In the genomic region with DNA sequence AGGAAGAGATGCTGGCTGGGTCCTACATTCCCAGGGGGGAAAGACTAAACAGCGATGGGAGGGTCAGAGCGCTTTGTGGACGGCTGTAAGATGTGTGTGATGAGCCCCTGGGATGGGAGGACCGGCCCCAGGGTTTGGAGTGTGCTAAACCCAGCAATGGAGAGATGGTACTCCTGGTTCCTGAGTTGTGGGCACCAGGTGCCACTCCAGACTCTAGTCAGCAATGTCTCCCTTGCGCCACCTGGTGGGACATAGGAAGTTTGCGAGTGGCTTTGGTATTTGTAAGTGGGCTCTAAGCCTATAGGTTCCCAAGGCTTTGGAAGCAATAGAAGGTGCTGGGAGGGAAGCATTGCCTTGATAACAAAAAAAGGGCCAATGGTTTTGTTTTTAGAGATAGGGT, we compare ENCODE assay signal across 8 mouse cellular contexts. TPM values are rescaled to one million over a fixed set of nuclear protein-coding genes. Genes with fewer than 3 reads are reported as not detected.
DNase-seq lines count a peak whose midpoint lies in the region; ATAC-seq and TF ChIP-seq lines count a peak whose summit lies in the region.

No protein-coding gene starts in this region.

- WGBS in forebrain, embryonic 10.5 days, result 0% methylated on average over 6 of the region's 6 CpGs
- WGBS in heart, embryonic 15.5 days, result 1% methylated on average over 6 of the region's 6 CpGs
- WGBS in liver, embryonic 14.5 days (ENCODE audit: insufficient replicate concordance), result 0% methylated on average over 6 of the region's 6 CpGs
- under 1% methylated on average over 6 of the region's 6 CpGs for WGBS in neural tube, embryonic 12.5 days
- 2% methylated on average over 6 of the region's 6 CpGs for WGBS in stomach, embryonic 16.5 days

- peaks cover 46% of the 10 kb centered on the region for H3K36me3 ChIP-seq in E14TG2a.4 (ENCODE audit: insufficient read depth, low read length)
- H3K36me3 ChIP-seq in forebrain, embryonic 10.5 days (replicated peaks), result peaks cover 47% of the 10 kb centered on the region
- no peaks in the 10 kb centered on the region for H3K36me3 ChIP-seq in heart, embryonic 15.5 days
- H3K36me3 ChIP-seq in liver, embryonic 14.5 days (replicated peaks; ENCODE audit: control insufficient read depth, insufficient read depth, low read depth), result no peaks in the 10 kb centered on the region
- peaks cover 11% of the 10 kb centered on the region for H3K36me3 ChIP-seq in neural tube, embryonic 12.5 days
- no peaks in the 10 kb centered on the region for H3K36me3 ChIP-seq in stomach, embryonic 16.5 days (ENCODE audit: control insufficient read depth, insufficient read depth, low read length)

- TF ChIP-seq CTCF in E14TG2a.4 (conservative IDR thresholded peaks at IDR 0.05; ENCODE audit: low read length), result peak; percentile 81
- TF ChIP-seq CTCF in liver, embryonic 14.5 days (IDR thresholded peaks at IDR 0.05; ENCODE audit: low read depth), result peak; percentile 98

- ATAC-seq in heart, embryonic 15.5 days (replicated peaks; ENCODE audit: insufficient number of reproducible peaks, insufficient read depth, low FRiP score, low read depth), result no peak
- 0 out of 2 replicates have a peak, but pooled peaks have one; percentile 7 for ATAC-seq in liver, embryonic 14.5 days (ENCODE audit: insufficient read depth)
- ATAC-seq in neural tube, embryonic 12.5 days (ENCODE audit: low FRiP score, low read depth), result peak; percentile 24
- ATAC-seq in stomach, embryonic 16.5 days (ENCODE audit: insufficient read depth, low FRiP score), result peak; percentile 16; the same call in 1 of the 2 replicates

- H3K4me3 ChIP-seq in E14TG2a.4 (replicated peaks; ENCODE audit: low read length), result peak overlapping the region; percentile 61
- peak overlapping the region; percentile 78 for H3K4me3 ChIP-seq in forebrain, embryonic 10.5 days
- peak overlapping the region; percentile 92 for H3K4me3 ChIP-seq in heart, embryonic 15.5 days
- H3K4me3 ChIP-seq in liver, embryonic 14.5 days (ENCODE audit: insufficient read depth in 1 of 2, low read depth in 2 of 2, low read length in 2 of 2), result no peak overlapping the region
- H3K4me3 ChIP-seq in neural tube, embryonic 12.5 days, result peak overlapping the region; percentile 82
- peak overlapping the region; percentile 77 for H3K4me3 ChIP-seq in stomach, embryonic 16.5 days (replicated peaks; ENCODE audit: low read length)

- H3K4me2 ChIP-seq in heart, embryonic 15.5 days, result peak overlapping the region; percentile 92
- peak overlapping the region; percentile 23; the same call in 1 of the 2 replicates for H3K4me2 ChIP-seq in liver, embryonic 14.5 days (ENCODE audit: low read depth)
- H3K4me2 ChIP-seq in neural tube, embryonic 12.5 days (replicated peaks), result peak overlapping the region; percentile 73
- peak overlapping the region; percentile 86 for H3K4me2 ChIP-seq in stomach, embryonic 16.5 days (ENCODE audit: low read depth, low read length)

- peak overlapping the region; percentile 12; the same call in 1 of the 2 replicates for H3K9ac ChIP-seq in heart, embryonic 15.5 days
- no peak overlapping the region for H3K9ac ChIP-seq in liver, embryonic 14.5 days (replicated peaks)
- peak overlapping the region; percentile 81 for H3K9ac ChIP-seq in neural tube, embryonic 12.5 days
- peak overlapping the region; percentile 85 for H3K9ac ChIP-seq in stomach, embryonic 16.5 days (ENCODE audit: low read length)

- DNase-seq in c-Kit-positive CD71-negative TER-119-negative erythroid progenitor cells, embryonic 14.5 days (ENCODE audit: low read depth), result peak; percentile 91
- peak; percentile 85 for DNase-seq in forebrain, embryonic 10.5 days (ENCODE audit: extremely low spot score, low spot score)
- peak; percentile 89 for DNase-seq in kidney, postnatal 14 days
- DNase-seq in liver, embryonic 14.5 days (ENCODE audit: low read depth in 3 of 3, low spot score in 3 of 3), result peak; percentile 72 to 75 (median 73)

- H3K27ac ChIP-seq in forebrain, embryonic 10.5 days, result peak overlapping the region; percentile 98
- peak overlapping the region; percentile 98; the same call in 1 of the 2 replicates for H3K27ac ChIP-seq in heart, embryonic 15.5 days
- H3K27ac ChIP-seq in liver, embryonic 14.5 days, result no peak overlapping the region
- H3K27ac ChIP-seq in neural tube, embryonic 12.5 days, result 0 out of 2 replicates have a peak overlapping the region, but pooled peaks have one; percentile 89
- H3K27ac ChIP-seq in stomach, embryonic 16.5 days (ENCODE audit: low read length), result peak overlapping the region; percentile 95

- peaks cover 10% of the 10 kb centered on the region; the same call in 1 of the 2 replicates for H3K27me3 ChIP-seq in E14TG2a.4 (ENCODE audit: insufficient read depth, low read length)
- H3K27me3 ChIP-seq in forebrain, embryonic 10.5 days (ENCODE audit: poor library complexity, severe bottlenecking), result no peaks in the 10 kb centered on the region
- H3K27me3 ChIP-seq in heart, embryonic 15.5 days, result no peaks in the 10 kb centered on the region
- no peaks in the 10 kb centered on the region; the same call in 1 of the 2 replicates for H3K27me3 ChIP-seq in liver, embryonic 14.5 days (ENCODE audit: control insufficient read depth, insufficient read depth, low read length)
- no peaks in the 10 kb centered on the region for H3K27me3 ChIP-seq in neural tube, embryonic 12.5 days (replicated peaks)
- H3K27me3 ChIP-seq in stomach, embryonic 16.5 days (ENCODE audit: control insufficient read depth, insufficient read depth, low read length), result no peaks in the 10 kb centered on the region

- H3K9me3 ChIP-seq in E14TG2a.4 (ENCODE audit: low read length), result no peaks in the 10 kb centered on the region
- no peaks in the 10 kb centered on the region for H3K9me3 ChIP-seq in forebrain, embryonic 10.5 days
- H3K9me3 ChIP-seq in heart, embryonic 15.5 days (replicated peaks), result no peaks in the 10 kb centered on the region
- H3K9me3 ChIP-seq in liver, embryonic 14.5 days (ENCODE audit: control insufficient read depth, low read length), result no peaks in the 10 kb centered on the region
- H3K9me3 ChIP-seq in neural tube, embryonic 12.5 days, result no peaks in the 10 kb centered on the region
- H3K9me3 ChIP-seq in stomach, embryonic 16.5 days (replicated peaks; ENCODE audit: control insufficient read depth, low read length), result no peaks in the 10 kb centered on the region

- no peak for TF ChIP-seq EP300 in liver, embryonic 14.5 days (IDR thresholded peaks at IDR 0.05; ENCODE audit: low read depth)

- H3K4me1 ChIP-seq in E14TG2a.4 (replicated peaks; ENCODE audit: low read depth, low read length), result peaks cover 58% of the 10 kb centered on the region
- peaks cover 80% of the 10 kb centered on the region for H3K4me1 ChIP-seq in forebrain, embryonic 10.5 days
- peaks cover 33% of the 10 kb centered on the region for H3K4me1 ChIP-seq in heart, embryonic 15.5 days (replicated peaks)
- peaks cover 16 to 19% of the 10 kb centered on the region in 2 experiments for H3K4me1 ChIP-seq in liver, embryonic 14.5 days (replicated peaks; ENCODE audit: control insufficient read depth in 2 of 2, insufficient read depth in 2 of 2, low read length in 1 of 2)
- peaks cover 29% of the 10 kb centered on the region for H3K4me1 ChIP-seq in neural tube, embryonic 12.5 days
- peaks cover 19% of the 10 kb centered on the region for H3K4me1 ChIP-seq in stomach, embryonic 16.5 days (ENCODE audit: control insufficient read depth, insufficient read depth, low read length)

RNA-seq across cellular contexts. Expression of a gene that starts 0.9 kb away (rescaled TPM):
- 65.8 and 78.2 TPM in 2 replicates for polyA plus RNA-seq in forebrain, embryonic 10.5 days (2016; fragmentation: Nextera tagmentation; extraction: Ambion mirVana)
- polyA plus RNA-seq in heart, embryonic 15.5 days (2015; fragmentation: Nextera tagmentation; extraction: Ambion mirVana), result 17.5 and 31.4 TPM in 2 replicates
- 0.96 and 1.7 TPM in 2 replicates for polyA plus RNA-seq in liver, embryonic 14.5 days (2012; rRNA removed)
- polyA plus RNA-seq in liver, embryonic 14.5 days (2014; fragmentation: Nextera tagmentation; extraction: Ambion mirVana), result 0.44 and 0.79 TPM in 2 replicates
- 46.4 and 48.2 TPM in 2 replicates for polyA plus RNA-seq in neural tube, embryonic 12.5 days (2016; fragmentation: Nextera tagmentation; extraction: Ambion mirVana)
- 38.8 and 45.2 TPM in 2 replicates for polyA plus RNA-seq in stomach, embryonic 16.5 days (2015; fragmentation: Nextera tagmentation; extraction: Ambion mirVana)

RNA-seq across cellular contexts. Expression of a gene that starts 11.0 kb away (rescaled TPM):
- 227 and 242 TPM in 2 replicates for polyA plus RNA-seq in forebrain, embryonic 10.5 days (2016; fragmentation: Nextera tagmentation; extraction: Ambion mirVana)
- polyA plus RNA-seq in heart, embryonic 15.5 days (2015; fragmentation: Nextera tagmentation; extraction: Ambion mirVana), result 106 and 119 TPM in 2 replicates
- polyA plus RNA-seq in liver, embryonic 14.5 days (2012; rRNA removed), result 71.7 and 83.2 TPM in 2 replicates
- polyA plus RNA-seq in liver, embryonic 14.5 days (2014; fragmentation: Nextera tagmentation; extraction: Ambion mirVana), result 101 TPM in 2 replicates
- polyA plus RNA-seq in neural tube, embryonic 12.5 days (2016; fragmentation: Nextera tagmentation; extraction: Ambion mirVana), result 174 TPM in 2 replicates
- polyA plus RNA-seq in stomach, embryonic 16.5 days (2015; fragmentation: Nextera tagmentation; extraction: Ambion mirVana), result 172 and 177 TPM in 2 replicates

RNA-seq across cellular contexts. Expression of a gene that starts 13.0 kb away (rescaled TPM):
- polyA plus RNA-seq in forebrain, embryonic 10.5 days (2016; fragmentation: Nextera tagmentation; extraction: Ambion mirVana), result 1.7 and 1.8 TPM in 2 replicates
- 1.6 and 7.0 TPM in 2 replicates for polyA plus RNA-seq in heart, embryonic 15.5 days (2015; fragmentation: Nextera tagmentation; extraction: Ambion mirVana)
- 0.02 and 0.18 TPM in 2 replicates for polyA plus RNA-seq in liver, embryonic 14.5 days (2012; rRNA removed)
- 0.08 and 0.11 TPM in 2 replicates for polyA plus RNA-seq in liver, embryonic 14.5 days (2014; fragmentation: Nextera tagmentation; extraction: Ambion mirVana)
- polyA plus RNA-seq in neural tube, embryonic 12.5 days (2016; fragmentation: Nextera tagmentation; extraction: Ambion mirVana), result 0.84 and 1.1 TPM in 2 replicates
- 112 and 164 TPM in 2 replicates for polyA plus RNA-seq in stomach, embryonic 16.5 days (2015; fragmentation: Nextera tagmentation; extraction: Ambion mirVana)

RNA-seq across cellular contexts. Expression of a gene that starts 13.1 kb away (rescaled TPM):
- 34.2 and 34.7 TPM in 2 replicates for polyA plus RNA-seq in forebrain, embryonic 10.5 days (2016; fragmentation: Nextera tagmentation; extraction: Ambion mirVana)
- polyA plus RNA-seq in heart, embryonic 15.5 days (2015; fragmentation: Nextera tagmentation; extraction: Ambion mirVana), result 27.3 and 34.7 TPM in 2 replicates
- polyA plus RNA-seq in liver, embryonic 14.5 days (2012; rRNA removed), result 16.5 and 19.9 TPM in 2 replicates
- 20.7 and 21.2 TPM in 2 replicates for polyA plus RNA-seq in liver, embryonic 14.5 days (2014; fragmentation: Nextera tagmentation; extraction: Ambion mirVana)
- 44.0 and 50.3 TPM in 2 replicates for polyA plus RNA-seq in neural tube, embryonic 12.5 days (2016; fragmentation: Nextera tagmentation; extraction: Ambion mirVana)
- polyA plus RNA-seq in stomach, embryonic 16.5 days (2015; fragmentation: Nextera tagmentation; extraction: Ambion mirVana), result 55.4 and 63.9 TPM in 2 replicates

RNA-seq across cellular contexts. Expression of a gene that starts 29.9 kb away (rescaled TPM):
- polyA plus RNA-seq in forebrain, embryonic 10.5 days (2016; fragmentation: Nextera tagmentation; extraction: Ambion mirVana), result 260 and 275 TPM in 2 replicates
- polyA plus RNA-seq in heart, embryonic 15.5 days (2015; fragmentation: Nextera tagmentation; extraction: Ambion mirVana), result 189 and 207 TPM in 2 replicates
- 26.3 and 26.4 TPM in 2 replicates for polyA plus RNA-seq in liver, embryonic 14.5 days (2012; rRNA removed)
- polyA plus RNA-seq in liver, embryonic 14.5 days (2014; fragmentation: Nextera tagmentation; extraction: Ambion mirVana), result 117 and 138 TPM in 2 replicates
- 232 and 252 TPM in 2 replicates for polyA plus RNA-seq in neural tube, embryonic 12.5 days (2016; fragmentation: Nextera tagmentation; extraction: Ambion mirVana)
- 318 and 325 TPM in 2 replicates for polyA plus RNA-seq in stomach, embryonic 16.5 days (2015; fragmentation: Nextera tagmentation; extraction: Ambion mirVana)

Comparison
In these comparisons a context has a peak if more than half of its experiments do, and no peak if none do; other contexts are left out.
1. H3K4me3 ChIP-seq: peak in E14TG2a.4 (single experiment), forebrain, embryonic 10.5 days (single experiment), heart, embryonic 15.5 days (single experiment), neural tube, embryonic 12.5 days (single experiment) and stomach, embryonic 16.5 days (single experiment); none in liver, embryonic 14.5 days (0 of 2).
2. H3K4me2 ChIP-seq: peak in every context shown above with its lines; median percentile 92 in heart, embryonic 15.5 days; 86 in stomach, embryonic 16.5 days; 73 in neural tube, embryonic 12.5 days; 23 in liver, embryonic 14.5 days.
3. RNA of a gene that starts 13.0 kb away (polyA plus RNA-seq): 112 to 164 TPM in stomach, embryonic 16.5 days; 1.7 to 1.8 TPM in forebrain, embryonic 10.5 days, 1.6 to 7.0 TPM in heart, embryonic 15.5 days, 0.84 to 1.1 TPM in neural tube, embryonic 12.5 days and 0.02 to 0.18 TPM in liver, embryonic 14.5 days; every median in the first group is over 10 times any median in the second.
4. Peak in every context shown above with its lines, with median percentiles within 50 percentile points of each other: DNase-seq.